Mouse (Mus musculus) adrenal gland, adult 8-10 months (tissue): ENCODE measurements around the gene Ntf5. TPM values are rescaled to one million over a fixed set of nuclear protein-coding genes. Genes with fewer than 3 reads are reported as not detected.

ENCODE experiments used
- DNase-seq: peaks from one replicate; pipeline ENCODE4 v3.0.0; 2022
- total RNA-seq, 4 experiments: library from RNA; stranded (reverse); gene quantifications; 2 replicates each; pipeline ENCODE4 v1.2.4; 2022

Gene Ntf5
- total RNA-seq, 4 experiments from 2014 or later = 0.13 to 0.22 (median 0.20) TPM; not detected in 1

- no peak for DNase-seq
These were observed 9.8 kb upstream of the Ntf5 start for GRCm38 (mm10) chr7:45403532-45404261.

GRCm38 (mm10) chr7:45405091-45406075 is 8.1 kb upstream of the Ntf5 start, which contains the start of gene Kcna7:
Kcna7 (plus strand) TSS chr7:45405653.
- peak; percentile 44 for DNase-seq

- no peak for DNase-seq
These were observed 7.0 kb upstream of the Ntf5 start for GRCm38 (mm10) chr7:45406157-45407156.

- DNase-seq = no peak
These were observed 5.7 kb upstream of the Ntf5 start for GRCm38 (mm10) chr7:45407836-45408235.

DNA sequence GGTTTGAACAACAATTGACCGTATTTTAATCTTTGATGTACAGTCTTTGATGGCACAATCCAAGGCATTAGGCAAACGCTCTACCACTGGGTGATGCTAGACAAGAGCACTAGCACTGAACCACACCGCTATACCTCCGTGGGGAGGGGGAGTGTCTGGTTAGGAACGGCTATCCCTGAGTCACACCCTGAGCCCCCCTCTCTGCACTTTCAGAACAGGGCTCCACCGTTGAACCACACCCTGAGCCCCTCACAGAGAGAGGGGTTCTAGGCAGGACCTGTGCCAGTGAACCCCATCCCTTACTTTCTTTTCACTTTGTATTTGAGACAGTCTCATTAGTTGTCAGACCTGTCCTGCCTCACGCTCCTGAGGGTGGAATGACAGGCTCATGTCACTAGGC is 5.1 kb upstream of the Ntf5 start:
- no peak for DNase-seq

DNA sequence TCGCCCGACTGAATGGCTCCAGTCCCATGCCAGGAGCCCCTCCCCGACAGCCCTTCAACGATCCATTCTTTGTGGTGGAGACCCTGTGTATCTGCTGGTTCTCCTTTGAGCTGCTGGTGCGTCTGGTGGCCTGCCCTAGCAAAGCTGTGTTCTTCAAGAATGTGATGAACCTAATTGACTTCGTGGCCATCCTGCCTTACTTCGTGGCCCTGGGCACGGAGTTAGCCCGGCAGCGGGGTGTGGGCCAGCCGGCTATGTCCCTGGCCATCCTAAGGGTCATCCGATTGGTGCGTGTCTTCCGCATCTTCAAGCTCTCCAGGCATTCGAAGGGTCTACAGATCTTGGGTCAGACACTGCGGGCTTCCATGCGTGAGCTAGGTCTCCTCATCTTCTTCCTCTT is 4.5 kb upstream of the Ntf5 start:
- no peak for DNase-seq

GRCm38 (mm10) chr7:45409497-45410163 is 3.9 kb upstream of the Ntf5 start:
- no peak for DNase-seq

DNA sequence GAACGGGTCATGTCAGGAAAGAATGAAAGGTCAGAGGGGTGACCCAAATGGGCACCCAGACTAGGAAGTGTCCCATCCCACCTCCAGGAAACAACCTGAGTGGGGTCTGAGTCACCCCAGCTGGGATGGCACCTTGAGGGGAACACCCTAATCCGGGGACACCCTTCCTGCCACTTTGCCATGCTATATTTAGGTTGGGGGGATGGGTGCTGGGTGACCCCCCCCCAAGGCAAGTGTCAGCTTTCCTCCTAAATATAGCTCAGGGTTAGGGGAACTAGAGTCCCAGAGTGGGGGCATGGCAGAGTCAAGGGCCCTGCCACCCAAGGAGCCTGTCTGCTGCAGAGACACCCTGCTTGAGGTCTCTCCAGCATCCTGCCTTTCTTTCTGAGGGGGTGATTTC is 1.1 kb upstream of the Ntf5 start:
- DNase-seq = no peak

- no peak for DNase-seq
These were observed 607 bp downstream of the Ntf5 start for GRCm38 (mm10) chr7:45413864-45414739.

- DNase-seq = no peak
These were observed 1.3 kb downstream of the Ntf5 start for GRCm38 (mm10) chr7:45414740-45415224.

GRCm38 (mm10) chr7:45415636-45416035 is 2.1 kb downstream of the Ntf5 start:
- no peak for DNase-seq

DNA sequence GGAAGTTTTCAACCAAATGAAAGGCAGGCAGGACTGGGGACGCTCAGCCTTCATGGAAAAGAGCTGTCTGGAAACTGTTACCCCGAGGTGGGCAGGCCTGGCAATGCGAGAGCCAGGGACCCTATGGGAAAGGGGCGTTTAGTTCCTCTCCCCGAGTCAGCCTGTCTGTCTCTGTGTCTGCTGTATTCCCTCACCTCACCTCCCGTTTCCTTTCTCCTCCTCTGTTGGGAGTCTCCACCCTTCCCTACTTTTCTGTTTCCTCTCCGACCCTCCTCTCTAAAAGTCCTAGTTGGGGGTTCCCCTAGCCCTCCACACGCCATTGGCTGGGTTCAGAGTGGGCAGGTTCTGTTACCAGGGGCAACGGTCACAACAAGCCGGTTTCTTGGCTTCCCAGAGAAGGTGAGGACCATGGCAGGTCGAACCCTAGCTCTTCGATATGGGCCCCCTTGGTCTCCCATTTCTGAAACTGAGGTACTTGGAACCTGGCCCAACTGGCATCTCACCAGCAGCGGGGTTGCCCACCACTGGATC is 4.5 kb downstream of the Ntf5 start:
- DNase-seq = no peak

DNA sequence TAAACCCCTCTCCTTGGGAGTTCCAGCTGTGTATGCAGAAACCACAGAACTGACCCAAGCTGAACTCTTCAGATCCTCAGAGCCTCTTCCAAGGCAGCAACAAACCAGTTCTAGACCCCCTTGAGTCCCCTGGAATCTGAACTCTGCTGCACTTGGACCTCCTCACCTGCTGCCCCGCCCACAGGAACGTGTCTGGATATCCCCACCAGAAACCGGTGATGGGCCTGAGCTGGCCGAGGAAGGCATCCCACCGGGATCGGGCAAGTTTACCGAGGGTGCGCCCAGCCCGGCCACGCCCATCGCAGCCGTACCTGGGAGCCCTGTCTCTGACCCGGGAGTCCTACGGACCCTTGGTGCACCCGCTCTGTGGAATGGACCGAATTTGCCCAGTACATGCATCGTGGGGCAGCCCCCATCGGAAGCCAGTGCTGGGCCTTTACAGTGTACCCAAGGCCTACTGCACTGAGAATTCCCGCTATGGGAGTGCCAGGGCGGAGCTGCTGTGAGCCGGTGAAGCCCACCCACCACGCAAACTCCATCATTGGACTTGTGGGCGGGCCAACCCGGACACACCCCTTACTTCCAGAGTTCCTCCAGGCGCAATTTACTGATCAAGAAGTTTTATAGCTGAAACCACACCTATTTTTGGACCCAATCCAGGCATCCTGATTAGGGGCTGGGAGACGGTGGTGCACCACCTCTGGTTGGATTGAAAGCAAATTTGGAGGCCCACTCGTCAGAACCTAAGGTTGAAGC is 6.5 kb downstream of the Ntf5 start:
- DNase-seq = no peak

DNA sequence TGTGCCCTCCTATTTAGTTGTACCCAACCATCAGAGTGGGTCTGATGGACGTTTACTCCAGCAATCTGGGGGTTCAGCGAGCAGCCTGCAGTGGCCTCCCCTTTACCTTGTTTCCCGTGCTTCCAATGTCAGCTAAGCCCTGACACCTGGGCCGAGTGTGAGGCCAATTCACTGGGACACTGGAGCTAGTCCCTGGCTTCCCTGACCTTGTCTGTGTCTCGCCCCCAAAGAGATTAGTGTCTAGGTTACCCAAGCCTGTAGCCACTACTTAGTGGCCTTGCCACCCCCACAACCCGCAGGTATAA is 7.1 kb downstream of the Ntf5 start, which contains the start of gene Lhb:
Gene Lhb, plus strand, starts transcription at position 206 of the 305 bp plus-strand sequence.
- DNase-seq = no peak

GRCm38 (mm10) chr7:45421194-45421593 is 7.7 kb downstream of the Ntf5 start:
- no peak for DNase-seq

GRCm38 (mm10) chr7:45426556-45426955 is 13.1 kb downstream of the Ntf5 start:
- DNase-seq = no peak

DNA sequence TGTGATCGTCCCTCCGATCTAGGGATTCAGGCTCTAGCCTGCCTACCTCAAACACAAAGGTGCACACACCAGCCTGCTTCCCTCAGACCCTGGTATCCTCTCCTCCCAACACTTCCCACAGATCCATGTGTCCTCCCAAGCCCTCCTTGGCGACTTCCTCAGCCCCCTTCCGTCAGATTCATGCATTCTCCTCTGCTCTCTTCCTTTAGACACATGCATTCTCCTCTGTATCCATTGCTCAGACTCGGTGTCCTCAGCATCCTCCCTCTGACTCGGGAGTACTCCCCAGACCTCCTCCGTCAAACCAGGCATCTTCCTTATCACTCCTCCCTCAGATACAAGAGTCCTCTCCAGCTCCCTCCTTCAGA is 20.3 kb downstream of the Ntf5 start:
- DNase-seq = no peak

DNA sequence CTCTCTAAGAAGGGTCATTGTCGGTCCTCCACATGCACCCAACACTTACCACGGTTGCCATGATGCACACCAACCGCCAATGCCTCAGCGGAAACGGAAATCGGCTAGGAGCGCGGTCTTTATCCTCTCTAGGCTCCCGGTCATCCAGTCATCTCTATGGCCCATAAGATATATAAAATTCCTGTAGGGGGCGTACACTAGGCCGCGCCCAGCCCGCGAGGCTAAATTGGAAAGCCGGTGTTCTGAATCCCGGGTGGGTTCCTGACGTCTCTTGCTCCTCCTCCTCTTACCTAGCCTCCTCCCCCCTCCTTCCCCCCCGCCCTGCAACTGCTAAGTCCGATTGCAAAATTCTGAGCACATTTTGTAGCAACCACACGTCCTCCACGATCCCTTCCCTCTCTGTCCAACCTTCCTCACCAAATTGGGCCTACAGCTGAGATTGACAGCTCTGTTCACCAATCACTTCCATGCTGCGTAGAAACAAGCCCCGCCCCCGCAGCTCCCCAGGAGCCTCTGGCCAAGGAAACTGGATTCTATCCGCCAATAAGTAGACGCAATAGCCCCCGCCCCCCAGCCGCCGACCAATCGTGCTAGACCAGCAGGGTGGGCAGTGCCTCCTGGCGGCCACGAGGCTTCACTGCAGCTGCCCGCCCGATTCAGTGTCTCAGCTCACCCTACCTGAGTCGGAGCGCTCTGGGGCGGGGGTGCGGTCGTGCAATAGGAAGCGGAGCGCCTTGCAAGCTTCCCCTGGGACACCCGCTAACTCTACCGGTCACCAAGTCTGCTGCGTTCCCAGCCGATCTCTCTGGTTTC is 20.9 kb downstream of the Ntf5 start, which contains the start of gene Gys1:
Gene Gys1, plus strand, starts transcription at position 642 of the 813 bp plus-strand sequence.
- peak; percentile 100 for DNase-seq
